Mouse (Mus musculus) layer of hippocampus, postnatal 10 days (tissue): ENCODE measurements around the gene Rhpn2. TPM values are rescaled to one million over a fixed set of nuclear protein-coding genes. Genes with fewer than 3 reads are reported as not detected.

Experiments used
- DNase-seq, 2 experiments: peaks; one replicate each; pipeline ENCODE4 v3.0.0; 2021; ENCODE audit warnings: low spot score in 2 of 2
- total RNA-seq, 2 experiments: library from RNA; stranded (reverse); gene quantifications; 2 replicates each; pipeline ENCODE4 v1.2.3; 2021

Gene Rhpn2
- total RNA-seq, 2 experiments from 2014 or later = 2.1 to 2.4 TPM

GRCm38 (mm10) chr7:35347918-35348700 lies 14.1 kb downstream of the Rhpn2 start:
- DNase-seq = no peak

- no peak for DNase-seq
These were observed 15.1 kb downstream of the Rhpn2 start for GRCm38 (mm10) chr7:35349022-35349421.

- no peak for DNase-seq
These were observed 16.1 kb downstream of the Rhpn2 start for GRCm38 (mm10) chr7:35349886-35350684.

- no peak for DNase-seq
These were observed 17.2 kb downstream of the Rhpn2 start for GRCm38 (mm10) chr7:35351155-35351554.

GRCm38 (mm10) chr7:35353306-35353705 lies 19.3 kb downstream of the Rhpn2 start:
- no peak for DNase-seq

- DNase-seq = no peak
These were observed 21.4 kb downstream of the Rhpn2 start for GRCm38 (mm10) chr7:35355303-35355872.

GRCm38 (mm10) chr7:35357621-35358020 lies 23.7 kb downstream of the Rhpn2 start:
- no peak for DNase-seq

- no peak for DNase-seq
These were observed 28.3 kb downstream of the Rhpn2 start for GRCm38 (mm10) chr7:35362253-35362652.

GRCm38 (mm10) chr7:35362868-35363267 lies 28.9 kb downstream of the Rhpn2 start:
- no peak for DNase-seq

GRCm38 (mm10) chr7:35365161-35365910 lies 31.4 kb downstream of the Rhpn2 start:
- DNase-seq = no peak

GRCm38 (mm10) chr7:35371096-35371495 lies 37.1 kb downstream of the Rhpn2 start:
- no peak for DNase-seq

- no peak for DNase-seq
These were observed 38.6 kb downstream of the Rhpn2 start for GRCm38 (mm10) chr7:35372483-35373017.

GRCm38 (mm10) chr7:35373146-35373989 lies 39.4 kb downstream of the Rhpn2 start:
- no peak for DNase-seq

- DNase-seq = no peak
These were observed 40.3 kb downstream of the Rhpn2 start for GRCm38 (mm10) chr7:35374265-35374664.

- peak; percentile 27 to 42 for DNase-seq
These were observed 42.7 kb downstream of the Rhpn2 start for GRCm38 (mm10) chr7:35376623-35377022.

- no peak for DNase-seq
These were observed 45.6 kb downstream of the Rhpn2 start for GRCm38 (mm10) chr7:35379492-35380119.

GRCm38 (mm10) chr7:35380351-35380750 lies 46.4 kb downstream of the Rhpn2 start:
- DNase-seq = no peak

- no peak for DNase-seq
These were observed 47.9 kb downstream of the Rhpn2 start for GRCm38 (mm10) chr7:35381861-35382260.

- no peak for DNase-seq
These were observed 48.9 kb downstream of the Rhpn2 start for GRCm38 (mm10) chr7:35382706-35383353.
